Mouse (Mus musculus) heart, adult 9 months (tissue): ENCODE data around the gene Polr2e.

Source experiments
- DNase-seq, 2 experiments: peaks; one replicate each; pipeline ENCODE4 v3.0.0; 2022; ENCODE audit warnings: low spot score in 2 of 2

Polr2e gene

GRCm38 (mm10) chr10:80017361-80017760, 22.2 kb downstream of the Polr2e start:
- peak; percentile 51 to 66 for DNase-seq

- DNase-seq = no peak
Observed at GRCm38 (mm10) chr10:80016931-80017330, 22.7 kb downstream of the Polr2e start.

DNA sequence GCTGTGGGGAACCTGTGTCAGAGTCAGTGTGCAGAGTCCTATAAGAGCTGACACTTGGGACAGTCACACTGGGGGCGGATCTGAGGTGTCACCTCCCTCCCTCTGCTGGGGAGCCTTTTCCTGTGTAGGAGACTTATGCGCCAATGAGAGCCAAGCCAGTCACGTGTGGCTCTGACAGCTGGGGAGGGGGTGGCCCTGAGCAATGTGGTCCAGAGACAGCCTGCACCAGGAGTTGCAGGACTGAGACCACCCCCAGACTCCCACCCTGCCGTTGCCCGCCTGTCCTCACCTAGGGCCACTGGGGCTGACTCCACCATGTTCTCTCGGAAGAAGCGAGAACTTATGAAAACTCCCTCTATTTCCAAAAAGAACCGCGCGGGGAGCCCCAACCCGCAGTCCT, 23.1 kb downstream of the Polr2e start, which contains the start of gene Arhgap45:
Gene Arhgap45, plus strand, starts transcription at position 143 of the 400 bp plus-strand sequence.
- DNase-seq = peak in 1 of 2 experiments; percentile 67

- no peak for DNase-seq
Observed at GRCm38 (mm10) chr10:80015583-80015982, 24.0 kb downstream of the Polr2e start.

- DNase-seq = no peak
Observed at GRCm38 (mm10) chr10:80014484-80015290, 24.9 kb downstream of the Polr2e start.

DNA sequence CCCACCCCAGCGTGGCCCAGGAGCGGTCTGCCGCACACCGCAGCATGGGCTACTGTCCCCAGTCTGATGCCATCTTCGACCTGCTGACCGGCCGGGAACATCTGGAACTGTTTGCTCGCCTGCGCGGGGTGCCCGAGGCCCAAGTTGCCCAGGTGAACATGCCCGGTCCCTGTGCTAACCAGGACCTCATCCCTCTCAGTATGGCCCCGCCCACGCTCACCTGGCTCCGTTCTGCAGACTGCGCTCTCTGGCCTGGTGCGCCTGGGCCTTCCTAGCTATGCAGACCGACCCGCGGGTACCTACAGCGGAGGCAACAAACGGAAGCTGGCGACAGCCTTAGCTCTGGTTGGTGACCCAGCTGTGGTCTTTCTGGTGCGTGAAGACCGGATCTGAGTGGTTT, 26.0 kb downstream of the Polr2e start:
- DNase-seq = no peak

GRCm38 (mm10) chr10:80011740-80012139, 27.9 kb downstream of the Polr2e start:
- no peak for DNase-seq

GRCm38 (mm10) chr10:80004233-80004705, 35.3 kb downstream of the Polr2e start:
- no peak for DNase-seq

- peak in 1 of 2 experiments; percentile 56 for DNase-seq
Observed at GRCm38 (mm10) chr10:80003374-80004232, 36.0 kb downstream of the Polr2e start.

DNA sequence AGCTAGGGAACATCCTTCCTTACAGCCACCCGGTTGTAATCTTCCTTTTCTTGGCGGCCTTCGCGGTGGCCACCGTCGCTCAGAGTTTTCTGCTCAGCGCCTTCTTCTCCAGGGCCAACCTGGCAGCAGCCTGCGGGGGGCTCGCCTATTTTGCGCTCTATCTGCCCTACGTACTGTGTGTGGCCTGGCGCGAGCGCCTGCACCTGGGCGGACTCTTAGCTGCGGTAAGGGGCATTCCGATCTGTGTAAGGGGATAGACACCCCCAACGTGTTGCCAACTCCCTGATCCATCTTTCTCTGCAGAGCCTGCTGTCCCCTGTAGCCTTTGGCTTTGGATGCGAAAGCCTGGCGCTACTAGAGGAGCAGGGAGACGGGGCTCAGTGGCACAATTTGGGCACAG, 36.8 kb downstream of the Polr2e start:
- DNase-seq = no peak

GRCm38 (mm10) chr10:80001945-80002344, 37.6 kb downstream of the Polr2e start:
- no peak for DNase-seq

- DNase-seq = peak in 1 of 2 experiments; percentile 57
Observed at GRCm38 (mm10) chr10:79997819-79998218, 41.8 kb downstream of the Polr2e start.

- DNase-seq = peak; percentile 66 to 84
Observed at GRCm38 (mm10) chr10:79997034-79997760, 42.4 kb downstream of the Polr2e start.

DNA sequence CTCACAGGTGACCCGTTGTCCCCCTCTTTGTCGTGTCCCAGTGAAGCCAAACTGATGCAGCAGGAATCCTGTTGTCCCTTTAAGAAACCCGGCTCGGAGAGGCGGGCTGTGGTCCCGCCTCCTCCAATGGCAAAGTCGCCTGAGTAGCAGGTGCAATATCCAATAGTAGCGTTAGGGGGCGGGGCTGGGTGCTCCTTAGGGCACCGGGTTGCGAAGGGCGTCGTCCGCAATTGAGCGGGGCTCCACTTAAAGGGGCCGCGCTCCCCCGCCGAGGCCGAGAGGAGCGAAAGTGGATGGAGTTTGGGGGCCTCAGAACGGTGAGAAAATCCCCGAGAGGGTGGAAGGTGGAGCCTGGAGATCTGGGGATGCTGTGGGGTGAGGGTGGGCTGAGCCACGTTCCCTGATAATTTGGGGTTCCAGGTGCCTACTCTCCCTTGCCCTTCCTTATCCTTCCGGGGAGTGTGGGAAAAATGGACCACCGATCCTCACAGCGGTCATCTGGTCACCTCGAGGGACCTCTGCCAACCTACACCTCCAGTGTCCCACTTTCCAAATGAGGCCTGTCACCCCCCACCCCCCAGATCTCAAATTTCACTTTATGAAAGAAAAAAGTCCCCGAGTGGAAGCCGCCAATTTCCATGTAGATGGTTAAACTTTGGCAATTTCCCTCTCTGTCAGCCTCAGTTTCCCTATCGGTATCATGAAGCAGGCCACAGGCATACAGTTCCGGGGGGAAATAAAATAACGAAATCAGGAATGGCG, 43.1 kb downstream of the Polr2e start, which contains the start of gene Abca7:
Gene Abca7, plus strand, starts transcription at position 223 of the 762 bp plus-strand sequence.
- DNase-seq = peak; percentile 95 to 96

DNA sequence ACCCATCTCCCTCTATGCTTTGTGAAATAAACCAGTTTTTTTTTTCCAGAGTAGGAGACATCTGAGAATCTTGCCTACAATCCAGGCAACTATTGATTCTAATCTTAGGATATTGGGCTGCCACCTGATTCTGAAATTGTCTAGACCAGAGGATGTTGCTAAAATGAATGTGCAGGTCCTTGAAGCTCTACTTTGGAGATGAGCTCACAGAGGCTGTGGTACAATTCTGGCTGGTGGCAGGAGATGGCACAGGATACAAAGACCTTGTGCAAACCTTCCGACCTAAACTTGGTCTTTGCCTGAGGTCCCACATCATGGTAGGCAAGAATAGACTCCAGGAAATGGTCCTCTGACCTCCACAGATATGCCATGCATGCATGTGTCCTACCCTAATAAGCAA, 44.0 kb downstream of the Polr2e start:
- DNase-seq = no peak

GRCm38 (mm10) chr10:79994397-79995115, 45.0 kb downstream of the Polr2e start:
- DNase-seq = no peak

GRCm38 (mm10) chr10:79991548-79991947, 48.0 kb downstream of the Polr2e start:
- DNase-seq = no peak

- DNase-seq = no peak
Observed at GRCm38 (mm10) chr10:79991099-79991498, 48.5 kb downstream of the Polr2e start.

DNA sequence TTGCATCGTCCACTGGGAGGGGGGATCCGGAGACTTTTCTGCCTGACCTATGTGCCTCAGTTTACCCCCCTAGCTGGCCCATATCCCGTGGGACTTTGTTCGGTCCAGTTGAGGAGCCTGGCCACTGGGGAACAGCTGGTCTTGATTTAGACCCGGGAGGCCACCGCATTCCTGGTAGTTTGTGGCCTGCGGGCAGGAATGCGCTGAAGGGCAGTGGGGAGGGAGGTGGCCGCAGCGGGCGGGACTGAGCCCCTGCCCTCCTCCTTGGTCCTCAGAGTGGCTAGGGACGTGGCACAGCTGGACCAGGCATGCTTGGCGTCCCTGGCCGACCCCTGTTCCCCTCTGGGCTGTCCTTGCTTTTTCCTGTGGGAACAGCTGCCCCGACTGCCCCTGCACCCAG, 49.7 kb downstream of the Polr2e start:
- no peak for DNase-seq

DNA sequence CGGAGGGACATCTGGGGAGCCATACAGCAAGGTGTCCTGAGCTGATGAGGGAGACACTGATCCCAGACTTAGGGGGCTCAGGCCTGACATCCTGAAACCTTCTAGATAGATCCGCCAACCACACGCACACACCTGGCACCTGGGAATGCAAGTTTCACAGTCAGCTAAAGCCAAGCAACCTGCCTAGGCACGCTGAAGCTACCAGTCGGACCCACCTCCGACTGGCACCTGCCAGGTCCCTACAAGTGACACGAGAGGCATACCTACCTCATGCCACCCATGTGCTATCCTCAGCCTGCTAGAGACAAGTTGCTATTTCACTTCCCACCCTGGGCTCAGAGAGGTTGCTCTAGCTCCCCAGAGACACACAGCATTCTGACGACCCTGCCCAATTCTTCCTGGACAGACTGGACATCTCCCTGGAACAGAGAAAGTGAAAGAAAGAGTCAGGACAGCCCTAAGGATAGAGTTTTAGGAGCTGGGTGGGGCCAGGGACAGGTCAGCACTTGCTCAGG, 50.3 kb downstream of the Polr2e start:
- DNase-seq = no peak
